In the genomic region with DNA sequence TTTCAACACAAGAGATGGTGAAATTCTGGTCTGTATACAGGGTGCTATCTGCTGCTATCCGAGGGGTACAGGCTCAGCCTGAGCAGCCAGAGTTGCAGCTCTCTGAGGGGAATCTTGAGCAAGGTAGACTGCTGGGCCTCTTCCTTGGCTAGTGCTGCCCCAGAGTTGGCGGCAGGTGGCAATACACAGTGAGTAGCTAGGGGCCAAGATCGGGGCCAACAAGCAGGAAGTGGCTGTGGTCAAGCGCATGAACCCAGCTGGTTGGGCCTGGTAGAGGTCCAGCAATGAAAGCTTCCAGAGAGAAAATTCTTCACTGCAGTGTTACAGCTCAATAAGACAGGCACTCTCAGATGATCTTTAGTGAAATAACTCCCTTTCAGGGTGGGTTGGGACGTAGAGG, we compare ENCODE assay signal across 4 mouse cellular contexts.
A peak's percentile ranks its signal among the peaks of the same experiment; 100 is the strongest.
ATAC-seq lines count a peak whose summit lies in the region.

No protein-coding gene starts in this region.

- ATAC-seq in common myeloid progenitor, adult 5-6 weeks (replicated peaks; ENCODE audit: low read depth, poor library complexity, severe bottlenecking), result 0 out of 2 replicates have a peak, but pooled peaks have one; percentile 47
- ATAC-seq in granulocyte monocyte progenitor cell, adult 5-6 weeks (replicated peaks; ENCODE audit: poor library complexity, severe bottlenecking), result peak; percentile 79
- peak; percentile 80 for ATAC-seq in megakaryocyte, adult 5-6 weeks (ENCODE audit: poor library complexity, severe bottlenecking)
- ATAC-seq in megakaryocyte progenitor cell, adult 5-6 weeks (replicated peaks; ENCODE audit: poor library complexity), result peak; percentile 63

Comparison
In these comparisons a context has a peak if more than half of its experiments do, and no peak if none do; other contexts are left out.
1. Peak in every context shown above with its lines: ATAC-seq.